Mouse (Mus musculus): ENCODE measurements around the gene Hist1h4j. TPM values are rescaled to one million over a fixed set of nuclear protein-coding genes. Genes with fewer than 3 reads are reported as not detected.
"Not testable (repeated sequence)": the region's sequence is repeated elsewhere in the genome, so short reads cannot be mapped to it uniquely, and the experiment has no call there.

The Hist1h4j gene
- polyA plus RNA-seq, 1 experiment from 2014 or later = 0.33 TPM

DNA sequence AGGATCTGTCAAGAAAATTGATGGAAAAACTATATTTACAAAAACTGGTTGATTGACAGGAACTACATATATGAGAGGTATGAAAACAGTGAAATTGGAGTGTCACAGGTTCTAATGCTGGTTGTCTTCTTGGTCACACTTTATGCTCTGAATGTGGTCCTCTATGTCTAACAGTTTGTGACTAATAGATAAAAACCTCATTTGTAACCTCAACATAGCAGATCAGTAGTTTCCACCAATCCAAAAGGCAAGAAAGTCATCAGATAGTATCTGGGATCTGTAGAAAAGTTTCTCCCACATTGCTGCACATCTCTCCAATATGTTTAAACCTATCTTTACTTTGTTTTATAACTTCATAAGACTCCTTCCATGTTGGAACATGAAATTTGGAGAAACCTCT is 16.6 kb downstream of the Hist1h4j start:
- Histone ChIP-seq H3K9me3 (ENCODE audit: control insufficient read depth, low read length) (no peaks in the 10 kb centered on the region), H3K27ac (no peak overlapping the region), H3K36me3 (replicated peaks; ENCODE audit: control insufficient read depth, insufficient read depth) (no peaks in the 10 kb centered on the region), H3K4me3 (replicated peaks; ENCODE audit: low read length) (no peak overlapping the region), H3K4me2 (replicated peaks) (no peak overlapping the region), H3K4me1 (replicated peaks; ENCODE audit: control insufficient read depth, insufficient read depth, low read length) (peaks cover 39% of the 10 kb centered on the region), H3K27me3 (ENCODE audit: control insufficient read depth, insufficient read depth, low read length) (no peaks in the 10 kb centered on the region), H3K9ac (no peak overlapping the region)
- no peak for DNase-seq (ENCODE audit: low spot score)
- ATAC-seq (ENCODE audit: low FRiP score) = no peak

DNA sequence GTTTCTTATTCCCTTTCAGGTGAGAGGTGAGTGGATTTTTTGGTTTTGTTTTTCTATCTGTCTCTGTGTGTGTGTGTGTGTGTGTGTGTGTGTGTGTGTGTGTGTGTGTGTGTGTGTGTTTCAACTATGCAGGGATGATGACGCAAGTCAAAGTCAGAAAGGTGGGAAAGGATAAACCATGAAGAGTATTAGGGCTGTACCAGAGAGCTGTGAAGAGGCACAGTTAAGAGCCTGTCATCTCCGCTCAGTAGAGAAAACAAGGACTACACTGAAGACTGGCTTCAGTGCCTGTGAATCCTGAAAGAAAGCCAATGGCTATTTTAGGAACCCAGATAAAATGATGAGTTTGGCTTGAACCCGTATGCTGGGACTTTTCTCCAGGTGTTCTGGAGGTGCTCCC is 17.0 kb downstream of the Hist1h4j start:
- Histone ChIP-seq H3K27me3 (ENCODE audit: control insufficient read depth, insufficient read depth, low read length) (no peaks in the 10 kb centered on the region), H3K4me1 (replicated peaks; ENCODE audit: control insufficient read depth, insufficient read depth, low read length) (peaks cover 39% of the 10 kb centered on the region), H3K9me3 (ENCODE audit: control insufficient read depth, low read length) (no peaks in the 10 kb centered on the region), H3K9ac (no peak overlapping the region), H3K27ac (no peak overlapping the region), H3K36me3 (replicated peaks; ENCODE audit: control insufficient read depth, insufficient read depth) (no peaks in the 10 kb centered on the region), H3K4me3 (replicated peaks; ENCODE audit: low read length) (no peak overlapping the region), H3K4me2 (replicated peaks) (no peak overlapping the region)
- DNase-seq (ENCODE audit: low spot score) = no peak
- WGBS = 75% methylated on average over 3 of the region's 3 CpGs
- no peak for ATAC-seq (ENCODE audit: low FRiP score)

DNA sequence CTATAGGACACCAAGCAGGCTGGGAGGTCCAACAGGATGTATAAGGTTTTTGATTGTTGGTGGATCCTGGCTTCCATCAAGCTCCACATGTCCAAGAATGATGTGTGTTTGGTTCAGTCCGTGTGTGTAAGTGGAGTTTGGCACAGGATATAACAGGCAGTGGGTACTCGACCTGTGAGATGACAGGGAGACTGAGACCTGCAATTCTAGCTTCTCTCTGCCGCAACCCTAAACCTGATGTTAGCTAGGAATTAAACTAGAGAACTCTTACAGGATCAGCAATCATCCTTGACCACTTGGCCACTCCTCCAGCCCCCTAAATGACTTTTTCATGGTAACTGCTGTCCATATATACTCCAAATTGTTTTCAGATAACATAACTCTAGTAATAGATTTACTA is 17.5 kb downstream of the Hist1h4j start:
- WGBS = 68% methylated on average over 3 of the region's 3 CpGs
- no peaks in the 10 kb centered on the region for H3K27me3 ChIP-seq (ENCODE audit: control insufficient read depth, insufficient read depth, low read length)
- DNase-seq (ENCODE audit: low spot score) (no peak), ATAC-seq (ENCODE audit: low FRiP score) (no peak)
- H3K4me1 ChIP-seq (replicated peaks; ENCODE audit: control insufficient read depth, insufficient read depth, low read length) = peaks cover 37% of the 10 kb centered on the region
- peak overlapping the region; percentile 87; the same call in 1 of the 2 replicates for H3K4me2 ChIP-seq (replicated peaks)
- no peak overlapping the region for H3K4me3 ChIP-seq (replicated peaks; ENCODE audit: low read length)
- H3K27ac ChIP-seq = no peak overlapping the region
- H3K9ac ChIP-seq = no peak overlapping the region
- no peaks in the 10 kb centered on the region for H3K9me3 ChIP-seq (ENCODE audit: control insufficient read depth, low read length)
- no peaks in the 10 kb centered on the region for H3K36me3 ChIP-seq (replicated peaks; ENCODE audit: control insufficient read depth, insufficient read depth)

DNA sequence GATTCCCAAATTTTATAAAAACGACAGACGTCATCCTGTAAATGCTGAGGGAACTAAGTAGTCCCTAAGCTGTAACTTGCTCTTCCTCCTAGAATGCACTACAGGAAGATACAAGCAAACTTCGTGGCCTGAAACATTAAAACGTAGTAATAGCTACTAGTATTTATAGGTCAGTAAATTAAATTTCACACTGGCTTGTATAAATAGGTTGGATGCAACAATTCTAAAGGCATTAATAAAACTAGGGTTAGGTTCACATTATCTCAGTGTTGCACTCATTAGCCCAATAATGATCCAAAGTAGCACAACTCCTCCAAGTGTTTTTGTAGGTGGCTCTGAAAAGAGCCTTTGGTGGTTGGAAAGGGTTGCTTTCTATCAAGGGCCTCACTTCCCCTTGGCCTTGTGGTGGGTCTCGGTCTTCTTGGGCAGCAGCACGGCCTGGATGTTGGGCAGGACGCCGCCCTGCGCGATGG is 18.2 kb downstream of the Hist1h4j start:
- Histone ChIP-seq H3K4me3 (replicated peaks; ENCODE audit: low read length) (peak overlapping the region; percentile 38), H3K36me3 (replicated peaks; ENCODE audit: control insufficient read depth, insufficient read depth) (no peaks in the 10 kb centered on the region), H3K27me3 (ENCODE audit: control insufficient read depth, insufficient read depth, low read length) (no peaks in the 10 kb centered on the region), H3K4me2 (replicated peaks) (peak overlapping the region; percentile 87), H3K9ac (peak overlapping the region; percentile 61), H3K9me3 (ENCODE audit: control insufficient read depth, low read length) (no peaks in the 10 kb centered on the region), H3K4me1 (replicated peaks; ENCODE audit: control insufficient read depth, insufficient read depth, low read length) (peaks cover 33% of the 10 kb centered on the region), H3K27ac (peak overlapping the region; percentile 90)
- DNase-seq (ENCODE audit: low spot score) (peak; percentile 25), ATAC-seq (ENCODE audit: low FRiP score) (no peak)
- 3% methylated on average over 9 of the region's 10 CpGs for WGBS

DNA sequence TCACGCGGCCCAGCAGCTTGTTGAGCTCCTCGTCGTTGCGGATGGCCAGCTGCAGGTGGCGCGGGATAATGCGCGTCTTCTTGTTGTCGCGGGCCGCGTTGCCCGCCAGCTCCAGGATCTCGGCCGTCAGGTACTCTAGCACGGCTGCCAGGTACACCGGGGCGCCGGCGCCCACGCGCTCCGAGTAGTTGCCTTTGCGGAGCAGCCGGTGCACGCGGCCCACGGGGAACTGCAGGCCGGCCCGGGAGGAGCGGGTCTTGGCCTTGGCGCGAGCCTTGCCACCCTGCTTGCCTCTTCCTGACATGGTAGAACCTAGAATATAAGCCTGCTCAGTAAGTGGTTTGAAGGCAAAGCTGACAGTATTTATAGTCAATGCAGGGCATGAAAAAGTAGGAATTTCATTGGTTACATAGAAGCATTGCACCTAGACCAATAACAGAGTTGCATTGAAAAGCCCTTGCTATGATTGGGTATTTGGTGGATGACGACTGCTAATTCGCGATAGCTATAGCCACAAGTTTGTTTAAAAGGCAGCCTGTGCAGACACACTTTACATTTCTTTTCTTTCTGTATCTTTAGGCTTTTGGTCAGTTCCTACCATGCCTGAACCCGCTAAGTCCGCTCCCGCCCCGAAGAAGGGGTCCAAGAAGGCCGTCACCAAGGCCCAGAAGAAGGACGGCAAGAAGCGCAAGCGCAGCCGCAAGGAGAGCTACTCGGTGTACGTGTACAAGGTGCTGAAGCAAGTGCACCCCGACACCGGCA is 18.8 kb downstream of the Hist1h4j start, which contains the start of the genes Hist1h2ak and Hist1h2bn:
Gene Hist1h2ak (minus strand): TSS at position 304 of the 762 bp plus-strand sequence.
Gene Hist1h2bn (plus strand): TSS at position 600 of the 762 bp plus-strand sequence.
- H3K9ac ChIP-seq = peak within 1 kb of the TSS; percentile 61
- under 1% methylated on average over 45 of the region's 50 CpGs for WGBS
- H3K27me3 ChIP-seq (ENCODE audit: control insufficient read depth, insufficient read depth, low read length); H3K9me3 ChIP-seq (ENCODE audit: control insufficient read depth, low read length); H3K36me3 ChIP-seq (replicated peaks; ENCODE audit: control insufficient read depth, insufficient read depth): not testable (repeated sequence)
- H3K4me1 ChIP-seq (replicated peaks; ENCODE audit: control insufficient read depth, insufficient read depth, low read length) = peaks cover 28% of the 10 kb centered on the region
- DNase-seq (ENCODE audit: low spot score) (peak; percentile 93), ATAC-seq (ENCODE audit: low FRiP score) (peak; percentile 95)
- peak within 1 kb of the TSS; percentile 90 for H3K27ac ChIP-seq
- H3K4me3 ChIP-seq (replicated peaks; ENCODE audit: low read length) = peak within 1 kb of the TSS; percentile 38
- H3K4me2 ChIP-seq (replicated peaks) = peak within 1 kb of the TSS; percentile 87

DNA sequence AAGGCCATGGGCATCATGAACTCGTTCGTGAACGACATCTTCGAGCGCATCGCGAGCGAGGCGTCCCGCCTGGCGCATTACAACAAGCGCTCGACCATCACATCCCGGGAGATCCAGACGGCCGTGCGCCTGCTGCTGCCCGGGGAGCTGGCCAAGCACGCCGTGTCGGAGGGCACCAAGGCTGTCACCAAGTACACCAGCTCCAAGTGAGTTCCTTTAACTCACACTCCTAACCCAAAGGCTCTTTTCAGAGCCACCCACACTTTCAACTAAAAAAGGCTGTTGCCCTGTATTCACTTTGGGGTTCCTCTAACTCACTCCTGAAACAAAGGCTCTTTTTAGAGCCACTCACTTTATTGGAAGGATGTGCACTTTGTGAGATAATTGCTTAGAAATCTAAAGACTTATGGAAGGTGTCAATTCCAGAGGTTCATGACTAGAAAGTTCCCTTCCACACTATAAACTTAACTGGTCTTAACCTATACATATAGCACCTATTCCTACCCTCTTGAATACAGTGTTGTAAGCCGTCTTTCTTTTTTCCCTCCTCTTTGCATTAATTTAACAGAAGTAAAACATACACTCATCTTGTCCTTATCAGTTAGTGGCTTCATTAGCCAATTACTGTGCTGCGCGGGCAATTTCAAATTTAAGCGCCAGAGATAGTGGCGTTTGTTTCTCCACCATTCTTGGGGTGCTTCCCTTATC is 19.6 kb downstream of the Hist1h4j start:
- Histone ChIP-seq H3K27ac (peak overlapping the region; percentile 16; the same call in 1 of the 2 replicates), H3K4me2 (replicated peaks) (peak overlapping the region; percentile 87), H3K4me3 (replicated peaks; ENCODE audit: low read length) (peak overlapping the region; percentile 38), H3K9ac (peak overlapping the region; percentile 54), H3K4me1 (replicated peaks; ENCODE audit: control insufficient read depth, insufficient read depth, low read length) (peaks cover 21% of the 10 kb centered on the region)
- H3K27me3 ChIP-seq (ENCODE audit: control insufficient read depth, insufficient read depth, low read length); H3K36me3 ChIP-seq (replicated peaks; ENCODE audit: control insufficient read depth, insufficient read depth); ATAC-seq (ENCODE audit: low FRiP score); H3K9me3 ChIP-seq (ENCODE audit: control insufficient read depth, low read length): not testable (repeated sequence)
- WGBS = under 1% methylated on average over 16 of the region's 26 CpGs
- DNase-seq (ENCODE audit: low spot score) = peak; percentile 56

DNA sequence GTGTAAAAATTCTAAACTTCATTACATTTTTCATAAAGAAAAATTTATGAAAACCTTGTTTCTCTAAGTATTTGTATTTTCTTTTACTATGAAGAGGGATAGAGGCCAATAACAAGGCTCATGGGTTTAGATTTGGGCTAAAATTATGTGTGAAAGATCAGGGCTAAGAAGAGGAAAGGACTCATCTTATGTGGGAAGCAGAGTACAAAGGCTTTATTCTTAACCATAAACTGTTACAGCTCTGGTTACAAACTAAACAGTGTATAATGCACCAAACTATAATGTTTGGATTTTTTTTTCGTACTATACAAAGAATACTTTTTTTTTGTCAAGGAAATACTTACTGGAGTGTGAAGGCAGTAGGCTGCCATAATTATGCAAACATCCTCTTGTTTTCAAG is 20.8 kb downstream of the Hist1h4j start:
- no peaks in the 10 kb centered on the region for H3K27me3 ChIP-seq (ENCODE audit: control insufficient read depth, insufficient read depth, low read length)
- ATAC-seq (ENCODE audit: low FRiP score) (no peak), DNase-seq (ENCODE audit: low spot score) (no peak)
- no peaks in the 10 kb centered on the region for H3K36me3 ChIP-seq (replicated peaks; ENCODE audit: control insufficient read depth, insufficient read depth)
- no peak overlapping the region for H3K4me3 ChIP-seq (replicated peaks; ENCODE audit: low read length)
- H3K9me3 ChIP-seq (ENCODE audit: control insufficient read depth, low read length) = no peaks in the 10 kb centered on the region
- peaks cover 19% of the 10 kb centered on the region for H3K4me1 ChIP-seq (replicated peaks; ENCODE audit: control insufficient read depth, insufficient read depth, low read length)
- H3K27ac ChIP-seq = no peak overlapping the region
- no peak overlapping the region for H3K9ac ChIP-seq
- WGBS = 70% methylated on average over 1 of the region's 1 CpGs
- no peak overlapping the region for H3K4me2 ChIP-seq (replicated peaks)

DNA sequence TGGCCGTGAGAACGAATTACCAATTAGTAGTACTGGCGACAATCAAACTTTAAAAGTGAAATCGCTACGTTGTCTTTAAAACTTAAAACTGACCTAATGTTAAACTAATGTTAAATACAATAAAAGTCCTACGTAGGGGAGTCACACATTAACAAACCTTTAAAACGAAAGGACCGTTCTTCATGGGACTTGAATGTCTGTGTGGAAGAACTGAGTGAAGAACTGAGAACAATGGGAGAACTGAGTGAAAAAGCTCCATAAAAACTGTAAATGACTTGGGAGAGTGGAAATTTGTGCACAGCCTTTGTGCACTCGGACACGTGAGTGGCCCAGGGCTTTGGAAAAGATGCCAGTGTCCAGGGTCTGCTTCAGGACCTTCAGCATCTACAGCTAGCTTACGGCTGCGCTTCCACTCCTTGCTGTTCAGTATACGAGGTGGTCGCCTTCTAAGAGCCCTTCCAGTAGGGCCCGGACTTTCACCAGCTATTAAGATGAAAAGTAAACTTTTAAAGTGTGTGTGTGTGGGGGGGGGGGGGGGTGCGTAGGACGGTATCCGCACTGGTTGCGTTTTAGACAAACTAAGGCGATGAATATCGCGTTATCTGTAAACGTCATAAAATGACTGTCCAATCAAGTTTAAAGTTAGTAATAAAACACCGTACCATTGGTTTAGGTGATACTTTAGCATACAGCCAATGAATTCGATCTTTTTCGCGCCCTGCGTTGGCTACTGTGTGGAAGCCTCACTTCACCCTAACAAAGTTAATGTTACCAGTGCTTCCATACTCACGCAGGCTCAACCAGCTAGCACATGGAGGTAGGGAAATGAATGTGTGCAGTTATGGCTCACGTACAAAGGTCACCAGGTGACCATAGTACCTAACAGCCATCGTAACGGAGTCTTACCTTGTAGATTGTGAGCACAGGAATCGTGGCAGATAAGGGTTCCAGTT is 44.2 kb downstream of the Hist1h4j start:
- peaks cover 22% of the 10 kb centered on the region for H3K4me1 ChIP-seq (replicated peaks; ENCODE audit: control insufficient read depth, insufficient read depth, low read length)
- peak overlapping the region; percentile 32 for H3K9ac ChIP-seq
- WGBS = 5% methylated on average over 33 of the region's 33 CpGs
- no peaks in the 10 kb centered on the region for H3K36me3 ChIP-seq (replicated peaks; ENCODE audit: control insufficient read depth, insufficient read depth)
- ATAC-seq (ENCODE audit: low FRiP score) (peak; percentile 95), DNase-seq (ENCODE audit: low spot score) (peak; percentile 95)
- H3K27me3 ChIP-seq (ENCODE audit: control insufficient read depth, insufficient read depth, low read length) = no peaks in the 10 kb centered on the region
- H3K27ac ChIP-seq = peak overlapping the region; percentile 63
- H3K4me3 ChIP-seq (replicated peaks; ENCODE audit: low read length) = peak overlapping the region; percentile 33
- H3K4me2 ChIP-seq (replicated peaks) = peak overlapping the region; percentile 69
- no peaks in the 10 kb centered on the region for H3K9me3 ChIP-seq (ENCODE audit: control insufficient read depth, low read length)
